Mouse (Mus musculus): ENCODE measurements around the gene Lsg1. TPM values are rescaled to one million over a fixed set of nuclear protein-coding genes. Genes with fewer than 3 reads are reported as not detected.

Gene Lsg1
- 2.6 and 5.5 TPM in 2 replicates for polyA plus RNA-seq (2012; rRNA removed)

- Histone ChIP-seq H3K27me3 (ENCODE audit: control insufficient read depth, insufficient read depth, low read length) (no peaks in the 10 kb centered on the region), H3K4me3 (ENCODE audit: low read depth, low read length) (peak within 1 kb of the TSS; percentile 98), H3K4me1 (ENCODE audit: control insufficient read depth, insufficient read depth, insufficient read length, low read length) (0 out of 2 replicates have a peak, but pooled peaks cover 2% of the 10 kb centered on the region), H3K27ac (ENCODE audit: insufficient read depth, low read depth, low read length) (peak within 1 kb of the TSS; percentile 76; the same call in 1 of the 2 replicates), H3K36me3 (ENCODE audit: control insufficient read depth, insufficient read depth, low read length) (peaks cover 21% of the 10 kb centered on the region)
- TF ChIP-seq CTCF (IDR thresholded peaks at IDR 0.05; ENCODE audit: extremely low read depth, insufficient read length, insufficient replicate concordance, low read depth, low read length) (peak; percentile 25; the same call in 1 of the 2 replicates), POLR2A (IDR thresholded peaks at IDR 0.05; ENCODE audit: low read depth, low read length) (peak; percentile 64; the same call in 1 of the 2 replicates)
- 1% methylated on average over 35 of the region's 35 CpGs for WGBS
Measured at GRCm38 (mm10) chr16:30587494-30588327, at the start of gene Lsg1. Gene Lsg1 (minus strand): TSS chr16:30587592.

- Histone ChIP-seq H3K27ac (ENCODE audit: insufficient read depth, low read depth, low read length) (no peak overlapping the region), H3K4me3 (ENCODE audit: low read depth, low read length) (no peak overlapping the region), H3K4me1 (ENCODE audit: control insufficient read depth, insufficient read depth, insufficient read length, low read length) (no peaks in the 10 kb centered on the region), H3K36me3 (ENCODE audit: control insufficient read depth, insufficient read depth, low read length) (no peaks in the 10 kb centered on the region), H3K27me3 (ENCODE audit: control insufficient read depth, insufficient read depth, low read length) (no peaks in the 10 kb centered on the region)
- 36% methylated on average over 8 of the region's 8 CpGs for WGBS
- TF ChIP-seq CTCF (IDR thresholded peaks at IDR 0.05; ENCODE audit: extremely low read depth, insufficient read length, insufficient replicate concordance, low read depth, low read length) (no peak), POLR2A (IDR thresholded peaks at IDR 0.05; ENCODE audit: low read depth, low read length) (no peak)
Measured at GRCm38 (mm10) chr16:30633906-30634746, 46.7 kb upstream of the Lsg1 start.

- Histone ChIP-seq H3K4me3 (ENCODE audit: low read depth, low read length) (no peak overlapping the region), H3K36me3 (ENCODE audit: control insufficient read depth, insufficient read depth, low read length) (no peaks in the 10 kb centered on the region), H3K27ac (ENCODE audit: insufficient read depth, low read depth, low read length) (no peak overlapping the region), H3K27me3 (ENCODE audit: control insufficient read depth, insufficient read depth, low read length) (no peaks in the 10 kb centered on the region), H3K4me1 (ENCODE audit: control insufficient read depth, insufficient read depth, insufficient read length, low read length) (no peaks in the 10 kb centered on the region)
- TF ChIP-seq POLR2A (IDR thresholded peaks at IDR 0.05; ENCODE audit: low read depth, low read length), result no peak
- TF ChIP-seq CTCF (IDR thresholded peaks at IDR 0.05; ENCODE audit: extremely low read depth, insufficient read length, insufficient replicate concordance, low read depth, low read length), result no peak
- WGBS, result 91% methylated on average over 5 of the region's 5 CpGs
Measured at GRCm38 (mm10) chr16:30629509-30629908, 42.1 kb upstream of the Lsg1 start.

- no peak overlapping the region for H3K27ac ChIP-seq (ENCODE audit: insufficient read depth, low read depth, low read length)
- 27% methylated on average over 6 of the region's 6 CpGs for whole genome bisulfite sequencing
Measured at GRCm38 (mm10) chr16:30628401-30628800, 41.0 kb upstream of the Lsg1 start.

GRCm38 (mm10) chr16:30627586-30628337, 40.4 kb upstream of the Lsg1 start:
- Histone ChIP-seq H3K36me3 (ENCODE audit: control insufficient read depth, insufficient read depth, low read length) (no peaks in the 10 kb centered on the region), H3K27me3 (ENCODE audit: control insufficient read depth, insufficient read depth, low read length) (no peaks in the 10 kb centered on the region), H3K4me1 (ENCODE audit: control insufficient read depth, insufficient read depth, insufficient read length, low read length) (no peaks in the 10 kb centered on the region), H3K4me3 (ENCODE audit: low read depth, low read length) (no peak overlapping the region), H3K27ac (ENCODE audit: insufficient read depth, low read depth, low read length) (no peak overlapping the region)
- WGBS, result 74% methylated on average over 11 of the region's 11 CpGs
- TF ChIP-seq POLR2A (IDR thresholded peaks at IDR 0.05; ENCODE audit: low read depth, low read length), result no peak

More at GRCm38 (mm10) chr16:30628401-30628800, 41.0 kb upstream of the Lsg1 start:
- TF ChIP-seq CTCF (IDR thresholded peaks at IDR 0.05; ENCODE audit: extremely low read depth, insufficient read length, insufficient replicate concordance, low read depth, low read length) (no peak), POLR2A (IDR thresholded peaks at IDR 0.05; ENCODE audit: low read depth, low read length) (no peak)
- Histone ChIP-seq H3K27me3 (ENCODE audit: control insufficient read depth, insufficient read depth, low read length) (no peaks in the 10 kb centered on the region), H3K36me3 (ENCODE audit: control insufficient read depth, insufficient read depth, low read length) (no peaks in the 10 kb centered on the region), H3K4me1 (ENCODE audit: control insufficient read depth, insufficient read depth, insufficient read length, low read length) (no peaks in the 10 kb centered on the region), H3K4me3 (ENCODE audit: low read depth, low read length) (no peak overlapping the region)

GRCm38 (mm10) chr16:30624640-30625039, 37.2 kb upstream of the Lsg1 start:
- no peak for TF ChIP-seq CTCF (IDR thresholded peaks at IDR 0.05; ENCODE audit: extremely low read depth, insufficient read length, insufficient replicate concordance, low read depth, low read length)
- no peak for TF ChIP-seq POLR2A (IDR thresholded peaks at IDR 0.05; ENCODE audit: low read depth, low read length)
- 58% methylated on average over 2 of the region's 2 CpGs for WGBS
- no peaks in the 10 kb centered on the region for H3K4me1 ChIP-seq (ENCODE audit: control insufficient read depth, insufficient read depth, insufficient read length, low read length)
- H3K27me3 ChIP-seq (ENCODE audit: control insufficient read depth, insufficient read depth, low read length), result no peaks in the 10 kb centered on the region
- no peak overlapping the region for H3K27ac ChIP-seq (ENCODE audit: insufficient read depth, low read depth, low read length)
- H3K36me3 ChIP-seq (ENCODE audit: control insufficient read depth, insufficient read depth, low read length), result no peaks in the 10 kb centered on the region
- no peak overlapping the region for H3K4me3 ChIP-seq (ENCODE audit: low read depth, low read length)
